Mouse (Mus musculus) brown adipose tissue, adult 24 weeks (tissue): ENCODE results near the gene Tbkbp1. TPM values are rescaled to one million over a fixed set of nuclear protein-coding genes. Genes with fewer than 3 reads are reported as not detected.

Source experiments
- H3K27ac ChIP-seq: fragments of 200-500 bp; replicated peaks from 2 replicates; pipeline ENCODE4 v1.5.1; 2012; ENCODE audit warnings: low read depth, mild to moderate bottlenecking, low read length
- H3K4me1 ChIP-seq: fragments of 200-500 bp; 2 replicates; pipeline ENCODE4 v1.6.1; 2012; ENCODE audit warnings: low read length, mixed read lengths; ENCODE audit not compliant: control insufficient read depth, insufficient read depth, insufficient read length
- H3K4me3 ChIP-seq: fragments of 200-500 bp; 2 replicates; pipeline ENCODE4 v1.5.1; 2012; ENCODE audit warnings: low read depth, mild to moderate bottlenecking, low read length, moderate library complexity; ENCODE audit not compliant: insufficient read depth
- polyA plus RNA-seq: library from polyadenylated mRNA; stranded (reverse); fragments of >200 nt; gene quantifications from 2 replicates; pipeline ENCODE4 v1.2.4, GENCODE M21; 2012; ENCODE audit not compliant: missing spikeins, insufficient read depth, insufficient read length

The Tbkbp1 gene
- polyA plus RNA-seq, 1 experiment: 29.8 TPM

- H3K27ac ChIP-seq: no peak overlapping the region
- H3K4me1 ChIP-seq: no peaks in the 10 kb centered on the region
- no peak overlapping the region for H3K4me3 ChIP-seq
Observed at GRCm38 (mm10) chr11:97124266-97125036, 26.8 kb downstream of the Tbkbp1 start.

- Histone ChIP-seq H3K4me1 (no peaks in the 10 kb centered on the region), H3K27ac (no peak overlapping the region), H3K4me3 (no peak overlapping the region)
Observed at GRCm38 (mm10) chr11:97123282-97123890, 27.9 kb downstream of the Tbkbp1 start.

- H3K4me3 ChIP-seq: no peak overlapping the region
- no peaks in the 10 kb centered on the region for H3K4me1 ChIP-seq
- no peak overlapping the region for H3K27ac ChIP-seq
Observed at GRCm38 (mm10) chr11:97120641-97121040, 30.7 kb downstream of the Tbkbp1 start.

GRCm38 (mm10) chr11:97120221-97120620, 31.1 kb downstream of the Tbkbp1 start:
- Histone ChIP-seq H3K27ac (no peak overlapping the region), H3K4me1 (no peaks in the 10 kb centered on the region), H3K4me3 (no peak overlapping the region)

GRCm38 (mm10) chr11:97115797-97116196, 35.5 kb downstream of the Tbkbp1 start:
- H3K27ac ChIP-seq: no peak overlapping the region
- H3K4me3 ChIP-seq: no peak overlapping the region

GRCm38 (mm10) chr11:97114671-97115601, 36.4 kb downstream of the Tbkbp1 start, which contains the start of gene Tbx21:
Gene Tbx21, minus strand, starts transcription at chr11:97115331.
- Histone ChIP-seq H3K27ac (no peak within 1 kb of the TSS), H3K4me1 (0 out of 2 replicates have a peak, but pooled peaks cover 5% of the 10 kb centered on the region)

More at GRCm38 (mm10) chr11:97115797-97116196, 35.5 kb downstream of the Tbkbp1 start:
- H3K4me1 ChIP-seq: 0 out of 2 replicates have a peak, but pooled peaks cover 5% of the 10 kb centered on the region

GRCm38 (mm10) chr11:97112519-97113125, 38.7 kb downstream of the Tbkbp1 start:
- H3K4me3 ChIP-seq: no peak overlapping the region
- H3K27ac ChIP-seq: no peak overlapping the region

More at GRCm38 (mm10) chr11:97114671-97115601, 36.4 kb downstream of the Tbkbp1 start, which contains the start of gene Tbx21:
- peak within 1 kb of the TSS; percentile 56 for H3K4me3 ChIP-seq

GRCm38 (mm10) chr11:97108976-97109375, 42.3 kb downstream of the Tbkbp1 start:
- H3K4me1 ChIP-seq: no peaks in the 10 kb centered on the region
- H3K27ac ChIP-seq: no peak overlapping the region
- no peak overlapping the region for H3K4me3 ChIP-seq

More at GRCm38 (mm10) chr11:97112519-97113125, 38.7 kb downstream of the Tbkbp1 start:
- 0 out of 2 replicates have a peak, but pooled peaks cover 5% of the 10 kb centered on the region for H3K4me1 ChIP-seq

GRCm38 (mm10) chr11:97104091-97104483, 47.2 kb downstream of the Tbkbp1 start:
- no peaks in the 10 kb centered on the region for H3K4me1 ChIP-seq
- no peak overlapping the region for H3K27ac ChIP-seq
- no peak overlapping the region for H3K4me3 ChIP-seq

- Histone ChIP-seq H3K4me3 (no peak overlapping the region), H3K4me1 (no peaks in the 10 kb centered on the region), H3K27ac (no peak overlapping the region)
Observed at GRCm38 (mm10) chr11:97103163-97104090, 47.9 kb downstream of the Tbkbp1 start.

GRCm38 (mm10) chr11:97101722-97102121, 49.6 kb downstream of the Tbkbp1 start:
- Histone ChIP-seq H3K4me3 (no peak overlapping the region), H3K27ac (no peak overlapping the region), H3K4me1 (no peaks in the 10 kb centered on the region)

GRCm38 (mm10) chr11:97098791-97099190, 52.5 kb downstream of the Tbkbp1 start:
- H3K4me3 ChIP-seq: peak overlapping the region; percentile 47
- no peaks in the 10 kb centered on the region for H3K4me1 ChIP-seq
- no peak overlapping the region for H3K27ac ChIP-seq

GRCm38 (mm10) chr11:97094600-97094999, 56.7 kb downstream of the Tbkbp1 start:
- no peaks in the 10 kb centered on the region for H3K4me1 ChIP-seq
- H3K4me3 ChIP-seq: no peak overlapping the region
- H3K27ac ChIP-seq: no peak overlapping the region

GRCm38 (mm10) chr11:97086365-97086764, 64.9 kb downstream of the Tbkbp1 start:
- H3K4me3 ChIP-seq: no peak overlapping the region
- H3K27ac ChIP-seq: no peak overlapping the region
- H3K4me1 ChIP-seq: peaks cover 3% of the 10 kb centered on the region; the same call in 1 of the 2 replicates
